In genomic region chr11:82846938-82847337, GRCm38 (mm10) we compare ENCODE assay signal across 18 mouse cellular contexts. TPM values are rescaled to one million over a fixed set of nuclear protein-coding genes. Genes with fewer than 3 reads are reported as not detected.
DNase-seq lines count a peak whose midpoint lies in the region; ATAC-seq and TF ChIP-seq lines count a peak whose summit lies in the region.
"Had no signal": no experiment of that assay in that cellular context is flagged by ENCODE, and none has a peak within 500 bp of the region (broad histone marks: within the 10 kb centered on the region; RNA-seq: fewer than 3 reads in every experiment).

No protein-coding gene starts in this region.

- H3K36me3 ChIP-seq in heart, embryonic 12.5 days = no peaks in the 10 kb centered on the region
- H3K36me3 ChIP-seq in liver, embryonic 11.5 days (ENCODE audit: control insufficient read depth, insufficient read depth, low read length) = peaks cover 5% of the 10 kb centered on the region; the same call in 1 of the 2 replicates
- no peaks in the 10 kb centered on the region for H3K36me3 ChIP-seq in stomach, postnatal 0 days (ENCODE audit: control insufficient read depth, insufficient read depth, low read length)
- H3K36me3 ChIP-seq: midbrain, embryonic 15.5 days had no signal

- peak overlapping the region; percentile 12; the same call in 1 of the 2 replicates for H3K4me2 ChIP-seq in heart, embryonic 12.5 days
- H3K4me2 ChIP-seq in liver, embryonic 11.5 days = peak overlapping the region; percentile 92
- H3K4me2 ChIP-seq in stomach, postnatal 0 days (replicated peaks; ENCODE audit: low read depth) = no peak overlapping the region
- H3K4me2 ChIP-seq: hindbrain, embryonic 14.5 days; midbrain, embryonic 15.5 days had no signal

- no peaks in the 10 kb centered on the region for H3K9me3 ChIP-seq in heart, embryonic 12.5 days (replicated peaks)
- H3K9me3 ChIP-seq in liver, embryonic 11.5 days (ENCODE audit: control insufficient read depth, low read length) = no peaks in the 10 kb centered on the region
- H3K9me3 ChIP-seq in stomach, postnatal 0 days (ENCODE audit: control insufficient read depth, low read length) = no peaks in the 10 kb centered on the region
- H3K9me3 ChIP-seq: midbrain, embryonic 15.5 days had no signal

- H3K27ac ChIP-seq in heart, embryonic 12.5 days (ENCODE audit: poor library complexity, severe bottlenecking) = no peak overlapping the region
- peak overlapping the region; percentile 98 for H3K27ac ChIP-seq in liver, embryonic 11.5 days (ENCODE audit: low read depth, low read length)
- H3K27ac ChIP-seq in stomach, postnatal 0 days (replicated peaks) = peak overlapping the region; percentile 20; the same call in 1 of the 2 replicates
- H3K27ac ChIP-seq: hindbrain, embryonic 14.5 days; midbrain, embryonic 15.5 days had no signal

- peaks cover 21% of the 10 kb centered on the region for H3K4me1 ChIP-seq in heart, embryonic 12.5 days (replicated peaks)
- peaks cover 59% of the 10 kb centered on the region for H3K4me1 ChIP-seq in liver, embryonic 11.5 days (replicated peaks; ENCODE audit: control insufficient read depth, insufficient read depth, low read length)
- no peaks in the 10 kb centered on the region; the same call in 1 of the 2 replicates for H3K4me1 ChIP-seq in stomach, postnatal 0 days (replicated peaks; ENCODE audit: control insufficient read depth, insufficient read depth)

- H3K4me3 ChIP-seq in heart, embryonic 12.5 days = no peak overlapping the region
- 0 out of 2 replicates have a peak overlapping the region, but pooled peaks have one; percentile 20 for H3K4me3 ChIP-seq in liver, embryonic 11.5 days (ENCODE audit: low read depth, low read length)
- no peak overlapping the region for H3K4me3 ChIP-seq in stomach, postnatal 0 days (ENCODE audit: low read depth, low read length)
- H3K4me3 ChIP-seq: midbrain, embryonic 15.5 days had no signal

- TF ChIP-seq CTCF in stomach, postnatal 0 days (IDR thresholded peaks at IDR 0.05; ENCODE audit: low read depth) = no peak

- WGBS in heart, embryonic 12.5 days = 69% methylated on average over 3 of the region's 3 CpGs
- WGBS in liver, embryonic 11.5 days = 51% methylated on average over 3 of the region's 3 CpGs
- WGBS in stomach, postnatal 0 days = 73% methylated on average over 3 of the region's 3 CpGs

- no peaks in the 10 kb centered on the region for H3K27me3 ChIP-seq in heart, embryonic 12.5 days (replicated peaks)
- no peaks in the 10 kb centered on the region for H3K27me3 ChIP-seq in liver, embryonic 11.5 days (replicated peaks; ENCODE audit: control insufficient read depth, insufficient read depth, low read length)
- no peaks in the 10 kb centered on the region for H3K27me3 ChIP-seq in stomach, postnatal 0 days (ENCODE audit: control insufficient read depth, insufficient read depth, low read length)
- H3K27me3 ChIP-seq: midbrain, embryonic 15.5 days had no signal

- no peak for DNase-seq in heart, postnatal 4 days
- DNase-seq in liver, embryonic 11.5 days (ENCODE audit: low spot score) = no peak
- no peak for DNase-seq in liver
- no peak for DNase-seq in stomach, postnatal 0 days (ENCODE audit: low spot score)
- no peak for DNase-seq in adrenal gland, adult 2 months
- DNase-seq: cerebellum, adult 11 months; cerebellum, postnatal 25 days; gastrocnemius, adult 2 months; heart, postnatal 14 days; lung, adult 2 months; lung, postnatal 36 days had no signal

- ATAC-seq in heart, embryonic 12.5 days (ENCODE audit: insufficient number of reproducible peaks, low FRiP score) = no peak
- ATAC-seq in liver, embryonic 11.5 days (replicated peaks; ENCODE audit: low FRiP score) = no peak
- 0 out of 2 replicates have a peak, but pooled peaks have one; percentile 1 for ATAC-seq in erythroid progenitor cell, adult 5-6 weeks (replicated peaks; ENCODE audit: low FRiP score, poor library complexity, severe bottlenecking)
- ATAC-seq in stomach, postnatal 0 days (ENCODE audit: low FRiP score, low TSS enrichment) = no peak
- ATAC-seq: intestine, postnatal 0 days; midbrain, embryonic 15.5 days had no signal

- TF ChIP-seq EP300 in stomach, postnatal 0 days (optimal IDR thresholded peaks at IDR 0.05) = no peak

- H3K9ac ChIP-seq in heart, embryonic 12.5 days = no peak overlapping the region
- H3K9ac ChIP-seq in liver, embryonic 11.5 days (ENCODE audit: low read depth, low read length) = peak overlapping the region; percentile 50
- H3K9ac ChIP-seq in stomach, postnatal 0 days (ENCODE audit: low read length) = no peak overlapping the region
- H3K9ac ChIP-seq: hindbrain, embryonic 14.5 days; midbrain, embryonic 15.5 days had no signal

RNA-seq across cellular contexts. Expression of gene Rffl, which starts 24.1 kb away (rescaled TPM):
- polyA plus RNA-seq in heart, embryonic 12.5 days (2016; fragmentation: Nextera tagmentation; extraction: Ambion mirVana) = 6.7 and 6.8 TPM in 2 replicates
- 1 to 10 TPM; 3.6 to 4.4 TPM for total RNA-seq in heart, postnatal 4 days (2021)
- polyA plus RNA-seq in liver, embryonic 11.5 days (2014; fragmentation: Nextera tagmentation; extraction: Ambion mirVana) = 27.5 and 29.7 TPM in 2 replicates
- total RNA-seq in erythroid progenitor cell, adult 5-6 weeks (2015; ENCODE audit: low replicate concordance) = 57.4 and 59.5 TPM in 2 replicates
- total RNA-seq in erythroid progenitor cell, adult 5-6 weeks (2017; ENCODE audit: low replicate concordance) = 78.4 and 78.7 TPM in 2 replicates
- 16.4 and 17.1 TPM in 2 replicates for polyA plus RNA-seq in stomach, postnatal 0 days (2015; fragmentation: Nextera tagmentation; extraction: Ambion mirVana)
- total RNA-seq in adrenal gland, adult 2 months (2021) = 10 to 100 TPM in 1 of 2 experiments, 1 to 10 TPM in 1; 5.3 to 10.6 TPM
- 6.5 and 7.4 TPM in 2 replicates for polyA plus RNA-seq in adrenal gland, adult 2 months (2012; rRNA removed)

RNA-seq across cellular contexts. Expression of gene Rad51d, which starts 43.5 kb away (rescaled TPM):
- polyA plus RNA-seq in heart, embryonic 12.5 days (2016; fragmentation: Nextera tagmentation; extraction: Ambion mirVana) = 13.0 and 14.6 TPM in 2 replicates
- total RNA-seq in heart, postnatal 4 days (2021) = 10 to 100 TPM; 10.2 to 11.0 TPM
- polyA plus RNA-seq in liver, embryonic 11.5 days (2014; fragmentation: Nextera tagmentation; extraction: Ambion mirVana) = 14.4 and 14.8 TPM in 2 replicates
- 2.9 and 5.9 TPM in 2 replicates for total RNA-seq in erythroid progenitor cell, adult 5-6 weeks (2015; ENCODE audit: low replicate concordance)
- total RNA-seq in erythroid progenitor cell, adult 5-6 weeks (2017; ENCODE audit: low replicate concordance) = 4.4 and 4.5 TPM in 2 replicates
- polyA plus RNA-seq in stomach, postnatal 0 days (2015; fragmentation: Nextera tagmentation; extraction: Ambion mirVana) = 8.3 and 9.7 TPM in 2 replicates
- total RNA-seq in adrenal gland, adult 2 months (2021) = 10 to 100 TPM in 1 of 2 experiments, 1 to 10 TPM in 1; 9.3 to 16.7 TPM
- 8.8 and 9.4 TPM in 2 replicates for polyA plus RNA-seq in adrenal gland, adult 2 months (2012; rRNA removed)

RNA-seq across cellular contexts. Expression of gene Fndc8, which starts 45.0 kb away (rescaled TPM):
- polyA plus RNA-seq in heart, embryonic 12.5 days (2016; fragmentation: Nextera tagmentation; extraction: Ambion mirVana) = 0.10 and 0.12 TPM in 2 replicates
- under 1 TPM; 0.12 to 0.16 TPM for total RNA-seq in heart, postnatal 4 days (2021)
- 0.13 and 0.15 TPM in 2 replicates for polyA plus RNA-seq in liver, embryonic 11.5 days (2014; fragmentation: Nextera tagmentation; extraction: Ambion mirVana)
- total RNA-seq in erythroid progenitor cell, adult 5-6 weeks (2015; ENCODE audit: low replicate concordance) = not detected in 2 replicates
- not detected in 2 replicates for total RNA-seq in erythroid progenitor cell, adult 5-6 weeks (2017; ENCODE audit: low replicate concordance)
- 0.08 TPM in 1 of 2 replicates, not detected in the other for polyA plus RNA-seq in stomach, postnatal 0 days (2015; fragmentation: Nextera tagmentation; extraction: Ambion mirVana)
- total RNA-seq in adrenal gland, adult 2 months (2021) = under 1 TPM in 1 of 2 experiments, not detected in 1; 0.24 TPM
- polyA plus RNA-seq in adrenal gland, adult 2 months (2012; rRNA removed) = 0.24 and 0.44 TPM in 2 replicates
- total RNA-seq: gastrocnemius, adult 2 months; granulocyte monocyte progenitor cell, adult 5-6 weeks; heart, postnatal 14 days; left cerebral cortex, postnatal 36 days had no signal
